Mouse (Mus musculus) bone marrow, adult 2 months (tissue): ENCODE measurements at regions not wholly inside any gene's neighbourhood (a gene's known extent, or its start where the extent isn't known, plus 50 kb on each side); places are given as distances from the start of the nearest gene placed in this dataset.

Experiments
- CTCF ChIP-seq: fragments of 200-500 bp; IDR thresholded peaks from 2 replicates; pipeline ENCODE4 v1.5.1; 2011; ENCODE audit warnings: low read length, control low read depth; ENCODE audit not compliant: control insufficient read depth, insufficient read depth
- POLR2A ChIP-seq: fragments of 200-500 bp; IDR thresholded peaks from 2 replicates; pipeline ENCODE4 v1.6.1; 2011; ENCODE audit warnings: low read depth, mild to moderate bottlenecking, control low read depth, low read length, borderline replicate concordance; ENCODE audit not compliant: control insufficient read depth

DNA sequence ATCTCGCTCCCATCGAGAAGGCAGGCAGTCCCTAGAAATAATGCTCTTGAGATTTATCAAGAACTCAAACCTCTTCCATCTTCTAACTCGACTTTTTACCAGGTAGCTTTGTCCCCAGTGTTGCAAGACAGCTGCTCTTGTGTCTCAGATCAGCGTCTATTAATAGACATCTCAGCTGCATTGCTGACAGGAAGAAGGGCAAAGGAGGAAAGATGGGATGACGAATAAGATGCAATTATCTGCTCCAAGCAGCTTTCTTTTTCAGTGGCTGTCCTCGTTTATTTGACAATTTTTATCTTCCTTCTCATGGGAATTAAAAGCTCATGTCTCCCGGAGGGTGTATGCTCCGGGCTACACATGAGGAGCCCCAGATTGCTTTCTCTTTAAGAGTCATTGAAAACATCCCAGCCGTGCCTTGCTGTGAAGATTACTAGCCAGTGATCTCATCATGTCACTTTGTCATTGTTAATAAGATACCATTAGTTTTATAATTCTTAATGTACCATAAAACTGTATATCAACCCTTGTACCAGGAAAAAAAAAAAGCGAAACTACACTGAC, 299.9 kb upstream of the Eci2 start:
- TF ChIP-seq POLR2A (no peak), CTCF (no peak)
